Mouse (Mus musculus) hindbrain, embryonic 13.5 days (tissue): ENCODE results near the gene 6430531B16Rik. TPM values are rescaled to one million over a fixed set of nuclear protein-coding genes. Genes with fewer than 3 reads are reported as not detected.

Source experiments
- ATAC-seq: fragments of 200-750 bp; cut with Nextera tagmentation; 2 replicates; pipeline ENCODE4 v1.8.0; 2017; ENCODE audit warnings: moderate TSS enrichment; ENCODE audit not compliant: low FRiP score
- H3K27ac ChIP-seq: fragments of 300-500 bp; sonication (generic); 2 replicates; pipeline ENCODE4 v1.5.1; 2015; ENCODE audit warnings: inconsistent platforms, mild to moderate bottlenecking, moderate library complexity
- H3K27me3 ChIP-seq: fragments of 300-500 bp; sonication (generic); 2 replicates; pipeline ENCODE4 v1.6.1; 2015; ENCODE audit warnings: mild to moderate bottlenecking, inconsistent platforms
- H3K36me3 ChIP-seq: fragments of 300-500 bp; sonication (generic); 2 replicates; pipeline ENCODE4 v1.6.1; 2015; ENCODE audit warnings: mild to moderate bottlenecking, inconsistent platforms
- H3K4me1 ChIP-seq: fragments of 300-500 bp; sonication (generic); replicated peaks from 2 replicates; pipeline ENCODE4 v1.6.1; 2015; ENCODE audit warnings: inconsistent platforms
- H3K4me2 ChIP-seq: fragments of 300-500 bp; sonication (generic); 2 replicates; pipeline ENCODE4 v1.6.1; 2015; ENCODE audit warnings: inconsistent platforms, mild to moderate bottlenecking, moderate library complexity
- H3K4me3 ChIP-seq: fragments of 300-500 bp; sonication (generic); 2 replicates; pipeline ENCODE4 v1.5.1; 2015; ENCODE audit warnings: mild to moderate bottlenecking, inconsistent platforms
- H3K9ac ChIP-seq: fragments of 300-500 bp; sonication (generic); 2 replicates; pipeline ENCODE4 v1.6.1; 2015; ENCODE audit warnings: mild to moderate bottlenecking, inconsistent platforms
- H3K9me3 ChIP-seq: fragments of 300-500 bp; sonication (generic); 2 replicates; pipeline ENCODE4 v1.6.1; 2016; ENCODE audit warnings: inconsistent platforms
- WGBS: fragments of 180-500 bp; shearing (Covaris S2); methylation state at CpG from one replicate; pipeline ENCODE4 v1.1.7; 2015; 5-methylcytosine and 5-hydroxymethylcytosine counted together
- polyA plus RNA-seq: library from polyadenylated mRNA; unstranded; fragments of >200 nt; fragmentation: Nextera tagmentation; extraction: Ambion mirVana; gene quantifications from 2 replicates; pipeline ENCODE4 v1.2.1, GENCODE M21; 2015

6430531B16Rik gene
- polyA plus RNA-seq, 1 experiment from 2014 or later = 1.2 TPM

- Histone ChIP-seq H3K36me3 (peaks cover 42% of the 10 kb centered on the region), H3K4me1 (no peaks in the 10 kb centered on the region), H3K27me3 (no peaks in the 10 kb centered on the region), H3K4me3 (no peak overlapping the region), H3K9me3 (no peaks in the 10 kb centered on the region), H3K27ac (no peak overlapping the region), H3K4me2 (no peak overlapping the region), H3K9ac (no peak overlapping the region)
- ATAC-seq = no peak
- 91% methylated on average over 9 of the region's 9 CpGs for WGBS
These were observed 9.7 kb upstream of the 6430531B16Rik start for GRCm38 (mm10) chr7:139988272-139988671.

- Histone ChIP-seq H3K4me3 (no peak overlapping the region), H3K4me2 (no peak overlapping the region), H3K9me3 (no peaks in the 10 kb centered on the region), H3K36me3 (peaks cover 43% of the 10 kb centered on the region), H3K9ac (no peak overlapping the region), H3K27ac (no peak overlapping the region), H3K4me1 (0 out of 2 replicates have a peak, but pooled peaks cover under 1% of the 10 kb centered on the region), H3K27me3 (no peaks in the 10 kb centered on the region)
- WGBS = 90% methylated on average over 11 of the region's 11 CpGs
- ATAC-seq = no peak
These were observed 6.0 kb upstream of the 6430531B16Rik start for GRCm38 (mm10) chr7:139984505-139984904.

GRCm38 (mm10) chr7:139982058-139982457, 3.5 kb upstream of the 6430531B16Rik start:
- 89% methylated on average over 11 of the region's 11 CpGs for WGBS
- Histone ChIP-seq H3K27ac (no peak overlapping the region), H3K27me3 (no peaks in the 10 kb centered on the region), H3K4me2 (no peak overlapping the region), H3K36me3 (peaks cover 37% of the 10 kb centered on the region), H3K4me1 (peaks cover 13% of the 10 kb centered on the region), H3K9ac (no peak overlapping the region), H3K9me3 (no peaks in the 10 kb centered on the region), H3K4me3 (no peak overlapping the region)
- no peak for ATAC-seq

DNA sequence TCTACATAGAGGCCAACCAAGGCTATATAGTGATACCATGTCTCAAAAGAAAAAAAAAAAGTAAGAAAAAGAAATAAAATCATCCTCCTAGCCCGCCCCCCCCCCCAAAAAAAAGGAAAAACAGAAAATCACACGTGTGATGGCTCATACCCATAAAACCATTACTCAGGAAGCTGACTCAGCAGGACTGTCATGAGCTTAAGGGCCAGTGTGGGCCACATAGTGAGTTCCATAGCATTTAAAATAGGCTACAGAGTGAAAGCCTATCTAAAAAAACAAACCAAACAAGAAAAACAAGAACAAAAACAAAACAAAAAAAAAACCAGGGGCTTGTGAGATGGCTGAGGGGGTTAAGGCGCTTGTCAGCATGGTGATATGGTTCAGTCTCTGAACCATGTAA, 2.2 kb upstream of the 6430531B16Rik start:
- no peak for ATAC-seq
- 0 out of 2 replicates have a peak, but pooled peaks cover 2% of the 10 kb centered on the region for H3K27me3 ChIP-seq
- no peak overlapping the region for H3K9ac ChIP-seq
- H3K9me3 ChIP-seq = no peaks in the 10 kb centered on the region
- no peak overlapping the region for H3K27ac ChIP-seq
- no peak overlapping the region for H3K4me3 ChIP-seq
- peaks cover 13% of the 10 kb centered on the region for H3K4me1 ChIP-seq
- H3K4me2 ChIP-seq = no peak overlapping the region
- peaks cover 24% of the 10 kb centered on the region for H3K36me3 ChIP-seq
- WGBS = 60% methylated on average over 3 of the region's 3 CpGs

DNA sequence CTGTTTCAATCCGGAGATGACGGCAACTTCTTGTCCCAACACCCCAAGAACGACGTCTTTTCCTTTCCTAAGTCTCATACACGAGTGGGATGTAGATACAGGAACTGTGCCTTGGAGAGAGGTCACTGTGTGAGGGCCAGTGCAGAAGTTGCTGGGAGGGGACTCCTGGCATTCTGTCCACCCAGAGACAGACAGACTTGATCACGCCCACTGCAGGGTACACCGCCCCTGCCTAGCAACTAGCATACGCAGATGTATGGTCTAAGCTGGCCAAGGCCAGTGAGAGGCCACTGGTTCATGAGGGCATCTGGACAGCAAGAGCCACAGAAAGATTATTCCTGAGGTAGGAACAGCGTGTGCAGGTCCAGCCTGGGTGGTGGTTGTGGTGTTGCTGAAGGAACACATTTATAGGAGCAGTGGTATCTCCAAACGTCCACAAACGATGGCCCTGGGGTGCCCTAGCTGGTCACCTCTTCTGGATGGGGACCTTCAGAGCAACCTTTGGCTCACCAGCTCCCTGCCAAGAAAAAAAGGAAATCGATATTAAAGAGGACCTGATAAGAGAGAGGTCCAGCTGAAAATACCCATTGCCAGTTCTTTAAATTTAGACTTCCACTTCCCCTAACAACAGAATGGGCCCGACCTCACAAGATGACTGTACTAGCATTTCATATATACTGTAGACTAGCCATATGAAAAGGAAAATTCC, 610 bp upstream of the 6430531B16Rik start:
- Histone ChIP-seq H3K4me1 (peaks cover 13% of the 10 kb centered on the region), H3K9ac (peak overlapping the region; percentile 75), H3K9me3 (no peaks in the 10 kb centered on the region), H3K27ac (no peak overlapping the region), H3K36me3 (peaks cover 10% of the 10 kb centered on the region), H3K4me2 (peak overlapping the region; percentile 86), H3K27me3 (0 out of 2 replicates have a peak, but pooled peaks cover 2% of the 10 kb centered on the region), H3K4me3 (peak overlapping the region; percentile 59)
- peak; percentile 69 for ATAC-seq
- 49% methylated on average over 13 of the region's 13 CpGs for WGBS

DNA sequence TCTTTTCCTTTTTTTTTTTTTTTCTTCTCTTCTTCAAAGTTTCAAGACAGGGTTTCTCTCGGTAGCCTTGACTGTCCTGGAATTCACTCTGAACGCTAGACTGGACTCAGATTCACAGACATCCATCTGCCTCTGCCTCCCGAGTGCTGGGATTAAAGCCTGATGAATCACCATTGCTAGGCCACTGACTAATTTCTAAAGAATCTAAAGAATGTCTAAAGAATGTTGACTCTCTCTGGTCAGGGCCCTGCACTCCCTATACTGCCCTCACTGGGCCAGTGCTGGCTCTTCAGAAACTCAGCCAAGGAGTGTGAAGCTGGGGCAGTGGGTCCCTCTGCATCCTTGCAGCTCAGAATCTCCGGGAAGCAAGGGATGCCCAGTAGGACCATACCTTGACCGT, 3.1 kb downstream of the 6430531B16Rik start:
- no peak overlapping the region for H3K27ac ChIP-seq
- no peaks in the 10 kb centered on the region for H3K9me3 ChIP-seq
- no peak overlapping the region for H3K4me3 ChIP-seq
- ATAC-seq = no peak
- H3K4me2 ChIP-seq = no peak overlapping the region
- WGBS = 57% methylated on average over 5 of the region's 5 CpGs
- no peak overlapping the region for H3K9ac ChIP-seq
- 0 out of 2 replicates have a peak, but pooled peaks cover 2% of the 10 kb centered on the region for H3K27me3 ChIP-seq
- peaks cover 13% of the 10 kb centered on the region for H3K4me1 ChIP-seq
- H3K36me3 ChIP-seq = no peaks in the 10 kb centered on the region

DNA sequence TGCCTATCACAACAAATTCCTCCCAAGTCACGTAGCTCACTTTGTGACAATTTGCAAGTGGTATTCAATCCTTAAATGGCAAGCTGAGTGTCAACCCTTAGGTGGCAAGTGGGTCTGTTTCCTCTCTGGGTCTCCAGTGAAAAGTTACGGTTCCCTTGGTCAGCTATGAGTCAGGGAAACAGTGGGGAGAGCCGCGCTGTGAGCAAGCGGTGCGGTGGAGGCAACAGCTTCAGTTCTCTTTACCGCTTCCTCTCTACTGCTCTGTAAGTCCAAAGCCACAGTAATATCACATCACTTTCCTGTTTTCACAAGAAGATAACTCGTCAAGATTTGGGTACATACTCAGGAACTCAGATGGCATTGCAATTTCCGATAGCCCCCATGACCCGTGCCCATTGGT, 4.2 kb downstream of the 6430531B16Rik start:
- H3K9me3 ChIP-seq = no peaks in the 10 kb centered on the region
- no peak overlapping the region for H3K27ac ChIP-seq
- H3K4me1 ChIP-seq = peaks cover 11% of the 10 kb centered on the region
- no peak overlapping the region for H3K9ac ChIP-seq
- H3K27me3 ChIP-seq = 0 out of 2 replicates have a peak, but pooled peaks cover 2% of the 10 kb centered on the region
- no peak for ATAC-seq
- no peak overlapping the region for H3K4me2 ChIP-seq
- H3K4me3 ChIP-seq = no peak overlapping the region
- 89% methylated on average over 10 of the region's 10 CpGs for WGBS
- H3K36me3 ChIP-seq = no peaks in the 10 kb centered on the region

- Histone ChIP-seq H3K36me3 (no peaks in the 10 kb centered on the region), H3K27me3 (0 out of 2 replicates have a peak, but pooled peaks cover 2% of the 10 kb centered on the region), H3K4me1 (peaks cover 2% of the 10 kb centered on the region), H3K9ac (no peak overlapping the region), H3K4me2 (no peak overlapping the region), H3K4me3 (no peak overlapping the region), H3K9me3 (no peaks in the 10 kb centered on the region), H3K27ac (no peak overlapping the region)
- ATAC-seq = no peak
These were observed 5.6 kb downstream of the 6430531B16Rik start for GRCm38 (mm10) chr7:139972923-139973331.

GRCm38 (mm10) chr7:139971436-139971835, 7.1 kb downstream of the 6430531B16Rik start:
- 77% methylated on average over 6 of the region's 6 CpGs for WGBS
- no peak overlapping the region for H3K27ac ChIP-seq

DNA sequence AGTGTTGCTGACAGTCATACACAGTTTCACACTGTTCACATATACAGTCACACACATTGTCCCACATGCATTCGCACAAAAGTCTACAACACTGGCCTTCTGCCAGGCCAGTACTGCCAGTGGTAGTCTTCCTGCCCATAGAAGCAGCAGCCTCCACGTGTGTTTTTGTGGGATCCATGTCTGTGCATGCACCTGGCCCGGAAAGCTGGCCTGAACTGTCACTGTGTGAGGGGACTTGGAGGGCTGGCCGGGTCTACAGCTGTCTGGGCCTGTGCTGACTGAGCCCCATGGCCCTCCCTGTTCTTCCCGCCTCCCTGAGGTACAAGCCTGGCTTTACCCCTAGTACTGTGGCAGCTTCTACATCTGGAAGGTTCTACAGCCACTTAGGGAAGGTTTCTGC, 7.6 kb downstream of the 6430531B16Rik start:
- H3K9ac ChIP-seq = no peak overlapping the region
- no peak for ATAC-seq
- no peak overlapping the region for H3K4me2 ChIP-seq
- no peaks in the 10 kb centered on the region for H3K4me1 ChIP-seq
- whole genome bisulfite sequencing = 87% methylated on average over 5 of the region's 5 CpGs
- no peaks in the 10 kb centered on the region for H3K27me3 ChIP-seq
- no peaks in the 10 kb centered on the region for H3K9me3 ChIP-seq
- H3K4me3 ChIP-seq = no peak overlapping the region
- no peaks in the 10 kb centered on the region for H3K36me3 ChIP-seq
- no peak overlapping the region for H3K27ac ChIP-seq

More at GRCm38 (mm10) chr7:139971436-139971835, 7.1 kb downstream of the 6430531B16Rik start:
- no peak overlapping the region for H3K4me3 ChIP-seq
- H3K9me3 ChIP-seq = no peaks in the 10 kb centered on the region
- no peaks in the 10 kb centered on the region for H3K4me1 ChIP-seq
- H3K9ac ChIP-seq = no peak overlapping the region
- no peaks in the 10 kb centered on the region for H3K27me3 ChIP-seq
- no peak overlapping the region for H3K4me2 ChIP-seq
- H3K36me3 ChIP-seq = no peaks in the 10 kb centered on the region
- ATAC-seq = no peak

- Histone ChIP-seq H3K27me3 (no peaks in the 10 kb centered on the region), H3K4me1 (no peaks in the 10 kb centered on the region), H3K4me3 (no peak overlapping the region), H3K4me2 (no peak overlapping the region), H3K27ac (no peak overlapping the region), H3K9ac (no peak overlapping the region), H3K9me3 (no peaks in the 10 kb centered on the region), H3K36me3 (no peaks in the 10 kb centered on the region)
- no peak for ATAC-seq
- 82% methylated on average over 10 of the region's 10 CpGs for WGBS
These were observed 8.2 kb downstream of the 6430531B16Rik start for GRCm38 (mm10) chr7:139970216-139970919.

GRCm38 (mm10) chr7:139969348-139970130, 9.0 kb downstream of the 6430531B16Rik start:
- no peak for ATAC-seq
- H3K4me1 ChIP-seq = no peaks in the 10 kb centered on the region

More at GRCm38 (mm10) chr7:139969348-139970130, 9.0 kb downstream of the 6430531B16Rik start:
- H3K4me3 ChIP-seq = no peak overlapping the region
- no peak overlapping the region for H3K4me2 ChIP-seq
- no peaks in the 10 kb centered on the region for H3K36me3 ChIP-seq
- 35% methylated on average over 10 of the region's 10 CpGs for WGBS
- no peaks in the 10 kb centered on the region for H3K9me3 ChIP-seq
- no peak overlapping the region for H3K9ac ChIP-seq
- no peaks in the 10 kb centered on the region for H3K27me3 ChIP-seq
- no peak overlapping the region for H3K27ac ChIP-seq
